Mouse (Mus musculus) spleen, adult 2 months (tissue): ENCODE data around the gene Zfp735.

ENCODE experiments used
- CTCF ChIP-seq: fragments of 200-500 bp; IDR thresholded peaks from 2 replicates; pipeline ENCODE4 v1.5.1; 2011; ENCODE audit warnings: mild to moderate bottlenecking, inconsistent platforms; ENCODE audit not compliant: insufficient read depth, insufficient read length, insufficient replicate concordance; ENCODE audit errors: extremely low read depth
- POLR2A ChIP-seq: fragments of 200-500 bp; IDR thresholded peaks from 2 replicates; pipeline ENCODE4 v1.6.1; 2011; ENCODE audit warnings: low read depth, low read length, inconsistent platforms

- TF ChIP-seq POLR2A = no peak
- TF ChIP-seq CTCF = no peak
Measured at GRCm38 (mm10) chr11:73688478-73688877, at the start of gene Zfp735.
